Mouse (Mus musculus) bone marrow macrophage, adult 2 months (primary cell): Measurements from ENCODE around the gene Tmprss4.

Experiments used
- CTCF ChIP-seq: IDR thresholded peaks from 2 replicates; pipeline ENCODE4 v1.5.1; 2012; ENCODE audit warnings: low read depth, mild to moderate bottlenecking, low read length, moderate library complexity
- POLR2A ChIP-seq: IDR thresholded peaks from 2 replicates; pipeline ENCODE4 v1.6.1; 2012; ENCODE audit warnings: mild to moderate bottlenecking, low read depth, low read length, borderline replicate concordance

DNA sequence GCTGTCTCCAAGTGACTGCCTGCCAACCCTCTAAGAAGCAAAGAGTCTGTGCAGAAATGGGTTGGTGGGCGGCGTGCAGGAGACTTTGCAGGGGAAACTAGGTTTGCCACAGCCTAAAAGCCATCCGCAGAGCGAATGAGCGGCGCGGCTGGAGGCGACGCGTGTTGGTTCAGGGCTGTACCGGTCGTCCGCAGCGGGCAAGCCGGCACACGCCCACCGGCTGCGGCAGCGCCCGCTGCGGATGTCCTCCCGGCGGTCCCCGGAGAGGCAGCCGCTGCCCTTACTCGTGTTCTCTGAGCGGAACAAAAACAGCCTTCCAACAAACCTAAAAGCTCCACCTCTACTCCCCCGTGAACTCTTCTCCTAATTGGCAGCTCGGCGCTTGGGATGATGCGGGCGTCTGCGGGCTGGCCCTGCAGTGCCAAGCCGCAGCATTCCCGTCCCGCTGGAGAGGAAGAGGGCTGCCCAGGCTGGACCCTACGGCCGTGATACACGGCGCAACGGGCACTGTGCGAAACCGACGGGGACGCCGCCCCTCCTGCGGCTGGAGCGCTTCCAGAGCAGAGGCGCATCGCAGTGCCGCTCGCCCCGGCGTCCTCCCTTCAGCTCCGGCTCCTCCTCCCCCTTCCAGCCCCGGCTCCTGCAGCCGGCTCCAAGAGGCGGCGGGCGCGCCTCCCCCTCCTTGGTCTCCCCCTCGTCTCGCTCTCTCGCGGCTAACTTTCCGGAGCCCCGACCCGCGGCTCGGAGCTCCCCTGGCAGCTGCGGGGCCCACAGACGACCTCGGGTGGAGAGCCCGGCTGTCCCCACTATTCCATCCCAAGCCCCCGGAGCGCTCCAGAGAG, 65.5 kb downstream of the Tmprss4 start, which contains the start of gene Scn4b:
- TF ChIP-seq CTCF (no peak), POLR2A (no peak)
